Mouse (Mus musculus) lung, postnatal 0 days (tissue): ENCODE measurements around the gene Iba57.

ENCODE experiments used
- CTCF ChIP-seq: IDR thresholded peaks from 2 replicates; pipeline ENCODE4 v1.5.1; 2016; ENCODE audit warnings: antibody characterized with exemption, mild to moderate bottlenecking
- EP300 ChIP-seq: IDR thresholded peaks from 2 replicates; pipeline ENCODE4 v1.6.1; 2016; ENCODE audit warnings: antibody characterized with exemption, mild to moderate bottlenecking, control low read depth

GRCm38 (mm10) chr11:59135904-59136452, 27.6 kb downstream of the Iba57 start, which contains the start of gene Obscn:
- no peak for TF ChIP-seq CTCF
- no peak for TF ChIP-seq EP300
